Mouse (Mus musculus): ENCODE measurements around the gene Prima1.

- TF ChIP-seq CTCF (IDR thresholded peaks at IDR 0.05; ENCODE audit: extremely low read depth, insufficient read depth, insufficient read length, insufficient replicate concordance), result no peak
- TF ChIP-seq POLR2A (IDR thresholded peaks at IDR 0.05; ENCODE audit: low read depth, low read length), result no peak
These were observed 27.2 kb downstream of the Prima1 start for GRCm38 (mm10) chr12:103214797-103215196.
